Mouse (Mus musculus) left cerebral cortex, adult 8-10 months (tissue): ENCODE data around the gene Zfp609. TPM values are rescaled to one million over a fixed set of nuclear protein-coding genes. Genes with fewer than 3 reads are reported as not detected.

Experiments used
- DNase-seq, 2 experiments: peaks; one replicate each; pipeline ENCODE4 v3.0.0; 2022; ENCODE audit warnings: low spot score in 2 of 2
- total RNA-seq, 4 experiments: library from RNA; stranded (reverse); gene quantifications; 2 replicates each; pipeline ENCODE4 v1.2.4; 2022

The Zfp609 gene
- total RNA-seq, result 10 to 100 TPM; 47.1 to 51.9 (median 49.0) TPM

DNA sequence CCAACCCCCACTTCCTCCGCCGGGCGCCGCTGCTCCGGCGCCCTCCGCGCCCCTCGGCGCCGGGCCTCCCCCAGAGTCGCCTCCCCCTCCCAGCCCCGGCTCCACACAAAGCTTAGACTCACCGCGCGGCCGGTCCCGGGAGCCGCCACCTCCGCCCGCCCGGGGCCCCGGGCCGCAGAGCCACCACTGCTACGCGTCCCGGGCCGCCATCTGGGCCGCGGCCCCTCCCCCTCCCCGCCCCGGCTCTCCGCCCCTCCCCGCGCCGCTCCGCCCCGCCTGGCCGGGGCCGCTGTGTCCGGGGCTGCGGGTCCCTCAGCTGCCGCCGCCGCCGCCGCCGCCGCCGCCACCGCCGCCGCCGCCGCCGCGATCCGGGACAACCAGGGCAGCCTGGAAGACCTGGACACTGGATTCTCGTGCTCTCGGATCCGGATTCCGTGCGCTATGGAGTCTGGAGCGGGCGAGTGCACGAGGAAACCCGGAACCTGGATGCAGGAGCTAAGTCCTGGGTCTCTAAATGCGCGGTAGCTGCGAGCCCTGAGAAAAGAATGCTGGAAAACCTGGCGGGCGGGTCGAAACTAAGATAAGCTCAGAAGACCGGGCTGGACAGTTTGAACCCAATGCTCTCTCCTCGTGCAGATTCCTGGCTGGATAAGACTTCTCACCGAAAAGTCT is at the start of gene Zfp609:
Zfp609 (minus strand) TSS at position 221 of the 672 bp plus-strand sequence.
- peak; percentile 84 to 98 for DNase-seq

DNA sequence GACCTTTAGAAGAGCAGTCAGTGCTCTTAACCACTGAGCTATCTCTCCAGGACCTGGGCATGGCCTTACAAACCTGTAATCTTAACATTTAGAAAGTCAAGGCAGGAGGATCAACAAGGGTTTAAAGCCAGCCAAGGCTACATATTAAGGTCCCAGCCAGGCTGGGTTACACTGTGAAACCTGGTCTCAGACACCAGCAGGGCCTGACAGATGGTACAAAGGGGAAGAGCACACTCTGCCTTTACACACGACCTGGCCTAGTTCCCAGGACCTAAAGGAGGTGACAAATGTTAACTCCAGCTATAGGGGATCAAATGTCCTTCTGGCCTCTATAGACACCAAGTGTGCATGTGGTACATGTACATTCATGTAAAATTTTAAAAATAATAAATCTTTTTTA is 32.3 kb upstream of the Zfp609 start:
- DNase-seq, result no peak

DNA sequence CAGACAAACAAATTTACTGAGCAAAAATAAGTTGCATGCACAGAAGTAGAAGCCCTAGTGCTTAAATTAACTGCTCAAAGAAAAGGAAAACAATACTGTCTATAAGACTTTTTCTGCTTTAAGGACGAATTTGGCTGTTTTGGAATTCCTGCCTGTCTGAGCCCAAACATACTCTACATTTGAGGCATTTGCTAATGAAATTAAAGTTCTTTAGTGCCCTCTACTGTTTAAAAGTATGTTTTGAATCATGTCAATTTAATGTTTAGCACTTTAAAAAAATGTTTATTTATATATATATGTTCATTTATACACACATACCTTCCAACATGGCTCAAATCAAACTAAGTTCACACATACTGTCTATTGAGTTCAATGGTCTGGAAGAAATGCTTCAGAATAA is 22.8 kb upstream of the Zfp609 start:
- DNase-seq, result no peak

DNA sequence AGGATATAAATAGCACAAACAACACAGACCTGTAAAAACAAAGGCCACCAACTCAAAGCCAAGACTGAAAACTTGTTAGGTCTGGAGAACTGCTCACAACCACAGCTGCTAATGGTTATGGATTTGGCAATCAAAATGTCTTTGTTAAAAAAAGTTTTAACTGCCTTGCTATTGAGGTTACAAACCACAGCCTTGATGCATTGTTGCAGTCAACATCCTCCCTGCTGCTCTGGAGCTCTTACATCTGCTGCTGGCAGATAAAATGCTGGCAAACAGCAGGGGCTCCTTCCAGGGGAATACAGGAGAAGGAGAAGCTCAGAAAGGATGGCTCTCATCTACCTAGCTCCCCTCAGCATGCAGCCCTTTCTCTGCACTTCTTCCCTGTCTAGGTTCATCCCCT is 20.8 kb upstream of the Zfp609 start:
- no peak for DNase-seq

DNA sequence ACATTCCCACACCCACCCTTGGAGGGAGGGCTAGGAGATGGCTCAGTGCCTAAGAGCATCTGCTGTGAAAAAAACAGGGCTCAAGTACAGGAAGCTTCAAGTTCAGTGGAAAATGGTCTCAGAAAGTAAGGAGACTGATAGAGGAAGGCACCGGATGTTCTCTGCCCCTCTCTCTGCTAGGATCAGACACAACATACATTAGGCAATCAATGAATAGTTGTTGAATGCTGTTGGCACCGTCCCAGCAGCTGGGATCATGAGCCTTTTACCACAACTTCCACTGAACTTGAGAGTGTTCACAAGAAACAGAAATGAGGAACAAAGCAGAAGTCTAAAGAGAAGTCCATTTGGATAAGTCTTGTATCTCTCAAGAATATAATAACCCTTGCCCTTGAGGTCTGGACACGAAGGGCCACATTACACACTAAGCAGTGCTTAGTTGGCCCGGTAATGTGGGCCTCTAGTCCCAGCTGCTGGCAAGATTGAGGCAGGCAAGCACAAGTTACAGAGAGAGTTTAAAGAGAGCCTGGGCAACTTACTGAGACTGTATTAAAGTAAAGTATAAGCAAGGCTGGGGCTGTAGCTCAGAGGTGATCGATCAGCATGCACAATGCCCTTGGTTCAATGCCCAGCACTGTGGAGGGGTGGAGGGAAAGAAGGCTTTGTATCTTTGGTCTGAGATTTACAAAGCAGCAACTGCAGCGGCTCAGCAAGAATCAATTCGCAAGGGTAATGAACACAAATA is 17.2 kb upstream of the Zfp609 start:
- no peak for DNase-seq

DNA sequence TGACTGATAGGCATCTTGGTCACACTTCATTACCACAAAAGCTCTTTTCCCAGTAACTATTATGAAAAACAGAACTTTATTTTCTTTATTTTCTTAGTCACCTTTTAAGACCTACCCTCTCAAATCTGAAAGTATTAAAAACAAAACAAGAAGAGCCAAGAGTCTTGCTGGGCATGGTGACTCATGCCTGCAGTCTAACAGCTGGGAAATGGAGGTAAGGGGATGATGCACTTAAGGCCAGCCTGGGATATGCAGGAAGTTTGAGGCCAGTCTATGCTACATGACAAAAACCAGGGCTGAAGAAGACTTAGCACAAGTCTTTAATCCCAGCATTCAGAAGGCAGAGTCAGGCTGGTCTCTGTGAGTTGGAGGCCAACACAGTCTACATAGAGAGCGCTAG is 12.5 kb upstream of the Zfp609 start:
- no peak for DNase-seq

DNA sequence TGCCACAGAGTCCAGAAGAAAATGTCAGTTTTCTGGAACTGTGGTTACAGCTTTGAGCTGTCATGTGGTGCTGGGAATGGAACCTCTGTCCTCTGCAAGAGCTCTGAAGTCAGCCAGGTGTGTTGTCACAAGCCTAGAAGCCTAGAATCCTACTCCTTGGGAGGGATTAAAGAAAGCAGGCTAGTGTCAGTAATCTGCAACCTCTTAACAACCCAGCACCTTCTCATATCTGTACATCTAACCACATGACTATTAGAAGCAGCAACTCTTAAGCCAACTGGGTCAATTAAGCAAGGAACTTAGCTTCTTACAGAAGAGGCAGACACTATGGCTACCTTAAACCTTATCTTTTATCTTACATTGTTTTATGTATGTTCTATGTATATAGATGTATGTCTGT is 9.6 kb upstream of the Zfp609 start:
- DNase-seq, result no peak

DNA sequence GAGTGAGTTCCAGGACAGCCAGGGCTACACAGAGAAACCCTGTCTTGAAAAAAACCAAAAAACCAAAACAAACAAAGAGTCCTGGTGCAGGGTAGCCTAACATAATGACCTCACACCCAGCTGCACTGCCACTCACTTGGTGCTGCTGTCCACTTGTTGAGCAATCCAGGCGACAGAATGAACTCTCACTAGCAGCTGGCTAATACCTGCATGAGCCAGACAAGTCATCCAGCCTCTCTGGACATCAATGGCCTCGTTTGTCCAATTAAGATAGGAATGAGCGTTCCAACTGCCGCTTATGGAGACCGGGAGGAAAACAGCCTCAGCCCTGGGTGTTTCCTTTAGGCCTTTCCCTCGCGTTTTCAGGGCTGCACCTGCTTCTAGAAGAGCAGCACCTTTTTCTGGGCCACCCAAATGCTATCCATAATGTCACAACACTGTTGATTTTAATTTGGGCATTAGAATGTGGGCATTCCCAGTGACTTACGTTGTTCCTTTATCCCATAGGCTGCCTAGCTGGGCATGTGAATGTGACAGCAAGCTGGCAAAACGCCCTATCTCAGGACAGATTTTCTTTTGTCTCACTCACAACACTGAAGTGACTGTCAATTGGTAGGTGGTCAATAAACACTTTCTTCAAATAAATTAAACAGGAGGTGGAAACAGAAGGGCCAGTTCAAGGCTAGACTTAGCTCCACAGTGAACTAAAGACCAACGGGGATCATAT is 7.4 kb upstream of the Zfp609 start:
- no peak for DNase-seq

DNA sequence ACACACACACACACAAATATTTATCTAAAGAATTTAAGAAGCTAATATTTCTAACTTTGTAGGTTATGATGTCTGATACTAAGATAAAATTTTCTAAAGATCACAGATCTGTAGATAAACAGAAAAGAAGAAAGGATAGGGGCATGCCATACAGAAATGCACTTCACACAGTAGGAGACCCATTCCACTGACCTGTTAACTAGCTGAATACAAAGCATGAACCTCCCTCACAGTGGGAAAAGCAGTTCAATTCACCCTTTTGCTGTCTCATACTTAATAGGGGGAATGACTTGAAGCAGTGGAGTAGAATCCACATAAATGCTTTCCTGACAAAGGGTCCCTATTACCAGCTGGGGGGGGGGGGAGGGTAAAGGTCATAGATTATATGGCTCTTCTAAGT is 6.3 kb upstream of the Zfp609 start:
- DNase-seq, result no peak

DNA sequence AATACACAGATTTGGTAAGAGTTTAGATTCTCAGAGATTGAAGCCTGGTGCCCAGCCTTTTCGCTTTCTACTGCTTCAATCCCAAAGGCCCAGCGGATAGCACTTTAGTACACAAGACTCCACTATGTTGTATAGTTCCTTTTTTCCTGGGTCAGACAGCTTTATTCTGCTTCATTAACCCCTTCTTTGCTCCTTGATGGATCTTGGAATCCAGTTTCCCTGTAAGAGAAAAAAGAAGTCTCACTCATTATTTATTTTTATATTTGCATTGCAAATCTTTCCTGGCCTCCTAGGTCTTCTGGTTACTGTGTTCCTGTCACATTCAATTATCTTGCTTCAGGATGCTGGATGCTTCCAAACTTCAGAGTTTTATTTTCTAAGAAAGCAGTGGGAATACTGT is 5.9 kb upstream of the Zfp609 start:
- no peak for DNase-seq

DNA sequence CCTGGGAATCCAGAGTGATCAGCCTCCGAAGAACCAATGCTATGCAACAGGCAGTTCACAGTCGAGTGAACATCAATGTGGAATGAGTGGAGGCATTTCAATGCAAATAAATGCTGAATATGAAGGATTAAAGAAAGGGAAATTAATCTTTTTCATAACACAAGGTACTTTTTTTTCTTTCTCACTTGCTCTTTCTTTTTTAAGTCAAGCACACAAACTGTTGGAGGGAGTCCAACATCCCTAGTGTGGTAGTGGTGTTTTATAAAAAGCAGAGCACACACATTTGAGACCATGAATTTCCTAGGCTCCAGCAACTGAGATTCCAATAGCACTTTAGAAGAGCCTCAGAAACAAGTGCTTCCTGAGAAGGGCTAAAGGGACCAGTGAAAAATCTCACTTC is 4.7 kb upstream of the Zfp609 start:
- DNase-seq, result no peak

DNA sequence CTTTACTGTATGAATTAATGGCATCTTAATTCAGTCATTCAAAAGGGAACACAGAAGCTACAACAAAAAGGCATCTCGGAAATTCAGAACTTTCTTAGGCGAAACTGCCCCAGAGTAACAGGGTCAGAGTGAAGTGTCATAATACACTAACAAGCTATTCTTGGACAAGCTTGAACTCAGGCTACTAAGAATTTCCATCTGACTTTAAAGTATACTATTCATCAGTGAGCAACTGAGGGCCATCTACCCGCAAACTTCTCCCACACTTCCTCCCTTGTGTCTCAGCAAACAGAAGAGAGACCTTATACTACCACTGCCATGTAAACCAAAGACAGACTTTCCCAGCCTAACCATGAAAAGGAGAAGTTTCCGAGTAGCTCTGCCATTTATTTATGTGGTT is 3.8 kb upstream of the Zfp609 start:
- DNase-seq, result no peak

DNA sequence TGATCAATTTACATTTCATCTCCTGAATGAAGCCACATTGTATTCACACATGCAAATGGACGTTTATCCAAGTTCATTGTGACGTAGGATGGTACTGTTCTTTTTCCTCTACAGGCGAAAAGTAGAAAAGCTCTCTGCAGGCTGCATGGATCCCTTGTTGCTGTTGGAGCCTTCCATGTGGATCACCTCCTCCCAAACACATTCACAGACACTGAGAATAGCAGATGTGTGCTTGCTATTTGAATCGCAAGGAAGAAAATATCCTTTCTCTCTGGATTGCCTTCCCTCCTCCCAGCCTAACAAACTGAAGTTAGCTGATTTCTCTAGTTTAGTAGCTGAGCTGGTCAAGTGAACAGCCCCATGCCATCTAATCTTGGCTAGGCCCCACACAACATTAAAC is 2.9 kb upstream of the Zfp609 start:
- DNase-seq, result peak in 1 of 2 experiments; percentile 59

DNA sequence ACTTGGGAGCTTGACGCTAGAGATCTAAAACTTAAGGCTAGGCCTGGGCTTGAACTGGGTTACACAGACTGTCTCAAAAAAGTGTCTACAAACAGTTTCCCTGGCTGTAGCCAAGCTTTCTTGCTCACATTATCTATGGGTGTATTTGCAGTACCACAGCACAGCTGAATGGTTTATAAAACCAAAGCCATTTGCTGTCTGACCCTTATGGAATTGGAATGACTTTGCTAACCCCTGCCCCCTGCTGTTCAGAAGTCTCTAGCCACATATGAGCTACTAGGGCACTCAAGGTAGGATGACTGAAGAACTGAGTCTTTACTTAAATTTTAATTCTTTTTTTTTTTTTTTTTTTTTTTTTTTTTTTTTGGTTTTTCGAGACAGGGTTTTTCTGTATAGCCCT is 2.0 kb upstream of the Zfp609 start:
- no peak for DNase-seq

DNA sequence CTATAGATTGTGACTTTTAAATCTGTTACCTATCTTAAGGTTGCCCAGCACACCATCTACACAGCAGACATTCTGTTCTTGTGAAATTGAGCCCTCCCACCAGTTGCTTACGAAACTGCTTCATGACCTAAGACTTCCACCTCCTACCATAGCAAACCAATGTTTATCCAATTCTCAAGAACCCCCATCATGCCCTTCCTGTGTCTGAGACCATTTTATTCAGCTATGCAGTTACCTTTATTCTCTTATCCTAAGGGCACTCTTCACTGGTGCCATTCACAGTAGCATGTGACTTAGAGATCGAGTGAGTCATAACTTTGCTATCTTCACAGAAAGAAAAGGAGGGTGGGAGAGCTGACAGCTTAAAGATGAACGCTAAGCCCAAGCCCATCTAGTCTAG is 1.1 kb upstream of the Zfp609 start:
- no peak for DNase-seq

DNA sequence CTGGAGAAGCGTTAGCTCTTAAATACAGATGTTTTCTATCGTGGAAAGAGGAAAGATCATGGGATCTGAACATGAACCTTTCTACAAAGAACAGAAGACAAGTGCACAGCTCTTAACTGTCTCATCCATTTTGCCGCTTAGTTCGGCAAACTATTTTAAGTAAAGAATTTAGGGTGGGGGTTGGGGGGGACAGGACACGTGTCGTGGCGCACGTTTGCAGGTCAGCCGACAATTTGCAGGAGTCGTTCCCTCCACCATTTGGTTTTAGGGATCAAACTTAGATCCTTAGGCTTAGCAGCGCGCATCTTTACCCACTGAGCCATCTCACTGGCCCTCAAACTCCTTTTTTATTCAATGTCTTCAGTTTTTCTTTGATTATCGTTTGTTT is 646 bp upstream of the Zfp609 start:
- no peak for DNase-seq

DNA sequence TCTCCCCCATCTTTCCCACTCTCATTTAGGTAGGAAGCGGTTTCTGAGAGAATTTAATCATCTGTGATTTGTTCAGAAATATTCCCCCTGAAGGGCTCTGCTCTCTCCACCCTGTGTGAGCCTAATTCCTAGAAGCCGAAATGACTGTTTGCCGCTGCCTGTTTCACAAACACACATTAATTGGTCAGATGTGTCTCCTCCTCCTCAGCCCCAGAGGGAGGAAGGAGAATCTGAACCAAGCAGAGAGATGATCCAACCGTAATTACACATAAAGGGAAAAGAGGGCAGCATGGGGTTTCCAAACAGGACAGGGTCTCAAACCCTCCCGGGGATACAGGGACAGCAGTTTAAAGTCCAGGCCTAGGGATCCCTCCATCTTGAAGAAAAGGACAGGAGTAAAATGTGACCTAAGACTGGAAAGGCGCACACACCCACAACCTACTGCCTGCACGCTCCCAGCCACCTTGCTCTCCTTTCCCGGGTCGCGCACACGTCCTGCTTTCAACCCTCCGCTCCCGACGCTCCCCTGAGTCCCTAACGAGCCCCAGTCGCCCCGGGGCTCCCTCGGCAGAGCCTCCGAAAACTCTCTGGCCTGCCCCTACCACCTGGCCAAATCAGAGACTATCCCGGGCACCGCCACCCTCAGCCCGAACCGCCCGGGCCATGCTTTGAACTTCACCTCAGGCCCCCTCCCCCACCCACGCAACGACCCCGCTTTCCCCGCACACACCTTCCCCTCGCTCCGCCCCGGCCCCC is 598 bp downstream of the Zfp609 start:
- peak in 1 of 2 experiments; percentile 28 for DNase-seq

DNA sequence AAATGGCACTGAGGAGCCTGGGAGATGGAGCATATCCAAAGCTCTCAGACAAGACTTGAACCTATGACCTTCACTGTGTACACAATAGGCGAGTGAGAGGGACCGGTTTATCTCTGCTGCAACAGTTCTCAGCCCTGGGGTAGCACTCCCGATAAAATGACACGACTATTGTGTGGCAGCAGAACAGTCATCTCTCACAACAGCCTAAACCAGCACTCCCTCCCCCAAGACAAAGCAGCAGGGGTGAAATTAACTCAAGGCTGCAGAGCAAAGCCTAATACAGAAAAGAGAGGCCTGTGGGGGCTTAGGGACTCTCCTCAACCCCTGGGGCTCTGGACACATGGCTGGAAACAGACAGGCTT is 1.2 kb downstream of the Zfp609 start:
- DNase-seq, result peak in 1 of 2 experiments; percentile 15

DNA sequence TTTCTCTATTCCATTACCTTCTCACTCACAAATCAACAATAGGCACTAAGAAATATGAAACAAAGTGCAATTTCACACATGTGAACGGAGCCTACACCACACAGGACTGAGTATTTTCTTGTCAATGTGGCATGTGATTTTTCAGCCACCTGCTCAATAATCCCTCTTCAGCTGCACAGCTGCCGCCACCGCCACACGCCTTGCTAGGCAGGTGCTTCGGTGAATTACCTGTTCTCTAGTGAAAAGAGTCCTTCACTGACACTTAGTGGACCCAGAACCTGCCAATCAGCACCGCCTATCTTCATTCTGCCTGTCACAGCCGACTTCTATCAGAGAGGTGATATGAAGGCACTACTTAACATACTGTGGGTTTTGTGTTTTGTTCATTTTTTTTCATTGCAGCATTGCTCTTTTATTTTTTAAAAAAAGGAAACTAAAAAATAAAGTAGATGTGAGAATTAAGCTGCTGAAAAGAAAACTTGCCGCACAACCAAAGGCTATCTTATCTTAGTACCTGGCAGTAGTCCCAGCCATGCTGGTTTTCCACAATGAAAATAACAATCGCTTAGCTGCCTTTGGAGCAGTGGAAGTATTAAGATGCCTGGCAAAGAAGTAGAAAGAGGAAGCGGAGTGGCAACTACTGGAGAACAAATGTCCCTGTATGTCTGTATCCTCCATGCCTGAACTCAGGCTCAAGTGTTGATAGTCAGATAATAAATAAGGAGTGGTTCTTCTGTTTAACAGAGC is 3.5 kb downstream of the Zfp609 start:
- DNase-seq, result no peak

DNA sequence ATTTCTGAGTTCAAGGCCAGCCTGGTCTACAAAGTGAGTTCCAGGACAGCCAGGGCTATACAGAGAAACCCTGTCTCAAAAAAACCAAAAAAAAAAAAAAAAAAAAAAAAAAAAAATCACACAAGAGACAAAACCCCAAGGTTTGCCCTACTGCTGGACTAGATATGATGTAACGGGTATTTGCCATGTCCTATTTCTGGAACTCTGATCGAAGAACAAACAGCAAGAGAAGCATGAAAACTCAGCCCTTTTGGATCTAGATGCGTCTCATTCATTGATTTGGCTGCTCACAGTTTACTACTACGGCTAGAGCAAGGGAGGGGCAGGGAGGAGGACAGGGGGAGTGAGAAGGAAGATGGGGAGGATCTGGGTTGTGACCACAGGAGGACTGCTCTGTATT is 5.4 kb downstream of the Zfp609 start:
- DNase-seq, result no peak

DNA sequence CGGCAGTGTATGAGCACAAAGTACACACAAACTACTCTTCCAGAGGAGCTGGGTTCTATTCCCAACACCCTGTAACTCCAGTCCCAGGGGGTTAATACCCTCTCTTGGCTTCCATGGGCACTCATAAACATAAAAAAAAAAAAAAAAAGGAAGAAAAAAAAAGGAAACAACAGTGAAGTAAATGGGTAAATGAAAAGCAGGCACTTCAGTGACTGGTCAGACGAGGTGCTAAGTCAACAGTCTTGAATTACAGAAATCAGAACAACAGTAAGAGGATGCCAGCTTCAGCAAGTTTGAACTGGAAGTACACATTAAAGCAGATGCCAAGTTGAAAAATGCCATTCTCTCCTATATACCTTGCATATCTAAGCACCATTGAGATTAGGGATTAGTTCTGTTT is 7.1 kb downstream of the Zfp609 start:
- DNase-seq, result no peak
